Mouse (Mus musculus) forebrain, embryonic 13.5 days (tissue): ENCODE measurements around the gene 4931409K22Rik. TPM values are rescaled to one million over a fixed set of nuclear protein-coding genes. Genes with fewer than 3 reads are reported as not detected.
"Not testable (repeated sequence)": the region's sequence is repeated elsewhere in the genome, so short reads cannot be mapped to it uniquely, and the experiment has no call there.

Experiments used
- ATAC-seq: fragments of 200-750 bp; cut with Nextera tagmentation; 2 replicates; pipeline ENCODE4 v1.8.0; 2017
- H3K27ac ChIP-seq: fragments of 300-500 bp; sonication (generic); 2 replicates; pipeline ENCODE4 v1.5.1; 2015; ENCODE audit warnings: inconsistent platforms, mild to moderate bottlenecking, moderate library complexity
- H3K27me3 ChIP-seq: fragments of 300-500 bp; sonication (generic); 2 replicates; pipeline ENCODE4 v1.6.1; 2015; ENCODE audit warnings: mild to moderate bottlenecking, inconsistent platforms
- H3K36me3 ChIP-seq: fragments of 300-500 bp; sonication (generic); 2 replicates; pipeline ENCODE4 v1.6.1; 2015; ENCODE audit warnings: mild to moderate bottlenecking, inconsistent platforms; ENCODE audit not compliant: poor library complexity, severe bottlenecking
- H3K4me1 ChIP-seq: fragments of 300-500 bp; sonication (generic); 2 replicates; pipeline ENCODE4 v1.6.1; 2015; ENCODE audit warnings: inconsistent platforms
- H3K4me2 ChIP-seq: fragments of 300-500 bp; sonication (generic); 2 replicates; pipeline ENCODE4 v1.6.1; 2015; ENCODE audit warnings: inconsistent platforms, mild to moderate bottlenecking, moderate library complexity
- H3K4me3 ChIP-seq: fragments of 300-500 bp; sonication (generic); 2 replicates; pipeline ENCODE4 v1.5.1; 2015; ENCODE audit warnings: mild to moderate bottlenecking, inconsistent platforms
- H3K9ac ChIP-seq: fragments of 300-500 bp; sonication (generic); 2 replicates; pipeline ENCODE4 v1.6.1; 2015; ENCODE audit warnings: mild to moderate bottlenecking, inconsistent platforms
- H3K9me3 ChIP-seq: fragments of 300-500 bp; sonication (generic); replicated peaks from 2 replicates; pipeline ENCODE4 v1.6.1; 2016; ENCODE audit warnings: inconsistent platforms
- WGBS: fragments of 180-500 bp; shearing (Covaris S2); methylation state at CpG from one replicate; pipeline ENCODE4 v1.1.7; 2015; 5-methylcytosine and 5-hydroxymethylcytosine counted together
- polyA plus RNA-seq: library from polyadenylated mRNA; unstranded; fragments of >200 nt; fragmentation: Nextera tagmentation; extraction: Ambion mirVana; gene quantifications from 2 replicates; pipeline ENCODE4 v1.2.1, GENCODE M21; 2015

Gene 4931409K22Rik
- polyA plus RNA-seq, 1 experiment from 2014 or later: 0.62 TPM

- H3K27ac ChIP-seq, H3K9ac ChIP-seq, H3K4me3 ChIP-seq, H3K36me3 ChIP-seq, H3K27me3 ChIP-seq, H3K4me2 ChIP-seq, H3K9me3 ChIP-seq, ATAC-seq: not testable (repeated sequence)
- WGBS: 92% methylated on average over 7 of the region's 7 CpGs
- peaks cover 16% of the 10 kb centered on the region for H3K4me1 ChIP-seq
These were observed 1.3 kb downstream of the 4931409K22Rik start for GRCm38 (mm10) chr5:24555335-24555734.

- Histone ChIP-seq H3K4me1 (peaks cover 21% of the 10 kb centered on the region), H3K4me2 (no peak overlapping the region), H3K4me3 (no peak overlapping the region), H3K36me3 (no peaks in the 10 kb centered on the region), H3K9ac (no peak overlapping the region), H3K9me3 (no peaks in the 10 kb centered on the region), H3K27ac (no peak overlapping the region), H3K27me3 (no peaks in the 10 kb centered on the region)
- 81% methylated on average over 5 of the region's 5 CpGs for WGBS
- no peak for ATAC-seq
These were observed 2.9 kb downstream of the 4931409K22Rik start for GRCm38 (mm10) chr5:24553621-24554244.

GRCm38 (mm10) chr5:24551317-24551688 lies 5.3 kb downstream of the 4931409K22Rik start:
- 32% methylated on average over 2 of the region's 2 CpGs for WGBS
- peaks cover 21% of the 10 kb centered on the region for H3K4me1 ChIP-seq

GRCm38 (mm10) chr5:24550598-24551316 lies 5.9 kb downstream of the 4931409K22Rik start:
- peak overlapping the region; percentile 37 for H3K9ac ChIP-seq
- H3K27me3 ChIP-seq: no peaks in the 10 kb centered on the region
- peak overlapping the region; percentile 6; the same call in 1 of the 2 replicates for H3K4me3 ChIP-seq
- H3K27ac ChIP-seq: peak overlapping the region; percentile 76
- no peaks in the 10 kb centered on the region for H3K36me3 ChIP-seq
- peaks cover 21% of the 10 kb centered on the region for H3K4me1 ChIP-seq
- H3K9me3 ChIP-seq: no peaks in the 10 kb centered on the region
- peak; percentile 92 for ATAC-seq
- WGBS: 20% methylated on average over 26 of the region's 26 CpGs
- peak overlapping the region; percentile 53 for H3K4me2 ChIP-seq

More at GRCm38 (mm10) chr5:24551317-24551688, 5.3 kb downstream of the 4931409K22Rik start:
- no peaks in the 10 kb centered on the region for H3K9me3 ChIP-seq
- peak overlapping the region; percentile 76 for H3K27ac ChIP-seq
- H3K27me3 ChIP-seq: no peaks in the 10 kb centered on the region
- no peaks in the 10 kb centered on the region for H3K36me3 ChIP-seq
- H3K4me2 ChIP-seq: peak overlapping the region; percentile 53
- ATAC-seq: no peak
- H3K4me3 ChIP-seq: peak overlapping the region; percentile 6; the same call in 1 of the 2 replicates
- peak overlapping the region; percentile 37 for H3K9ac ChIP-seq

GRCm38 (mm10) chr5:24542643-24543042 lies 14.0 kb downstream of the 4931409K22Rik start:
- H3K4me1 ChIP-seq: peaks cover 11% of the 10 kb centered on the region
- no peaks in the 10 kb centered on the region for H3K36me3 ChIP-seq
- H3K9ac ChIP-seq: no peak overlapping the region
- ATAC-seq: no peak
- H3K9me3 ChIP-seq: no peaks in the 10 kb centered on the region
- WGBS: 79% methylated on average over 7 of the region's 7 CpGs
- H3K27ac ChIP-seq: no peak overlapping the region
- H3K27me3 ChIP-seq: 0 out of 2 replicates have a peak, but pooled peaks cover under 1% of the 10 kb centered on the region
- H3K4me2 ChIP-seq: no peak overlapping the region
- no peak overlapping the region for H3K4me3 ChIP-seq

GRCm38 (mm10) chr5:24541144-24541569 lies 15.5 kb downstream of the 4931409K22Rik start:
- no peak overlapping the region for H3K4me2 ChIP-seq
- 0 out of 2 replicates have a peak, but pooled peaks cover 3% of the 10 kb centered on the region for H3K27me3 ChIP-seq
- H3K36me3 ChIP-seq: no peaks in the 10 kb centered on the region
- ATAC-seq: no peak
- no peak overlapping the region for H3K27ac ChIP-seq
- H3K4me3 ChIP-seq: no peak overlapping the region
- no peaks in the 10 kb centered on the region for H3K9me3 ChIP-seq
- no peak overlapping the region for H3K9ac ChIP-seq
- 52% methylated on average over 6 of the region's 6 CpGs for WGBS
- peaks cover 23% of the 10 kb centered on the region for H3K4me1 ChIP-seq

- H3K9ac ChIP-seq: 0 out of 2 replicates have a peak within 1 kb of the TSS, but pooled peaks have one; percentile 5
- no peaks in the 10 kb centered on the region for H3K36me3 ChIP-seq
- no peak within 1 kb of the TSS for H3K4me2 ChIP-seq
- ATAC-seq: no peak
- 51% methylated on average over 14 of the region's 14 CpGs for WGBS
- H3K27ac ChIP-seq: no peak within 1 kb of the TSS
- 0 out of 2 replicates have a peak, but pooled peaks cover 3% of the 10 kb centered on the region for H3K27me3 ChIP-seq
- no peaks in the 10 kb centered on the region for H3K9me3 ChIP-seq
- no peak within 1 kb of the TSS for H3K4me3 ChIP-seq
- peaks cover 23% of the 10 kb centered on the region for H3K4me1 ChIP-seq
These were observed 16.0 kb downstream of the 4931409K22Rik start, which contains the start of gene Asb10 for GRCm38 (mm10) chr5:24540387-24541143. Asb10 (minus strand) TSS chr5:24540978.

- 81% methylated on average over 22 of the region's 22 CpGs for WGBS
- no peak overlapping the region for H3K4me3 ChIP-seq
- H3K4me2 ChIP-seq: no peak overlapping the region
- 0 out of 2 replicates have a peak, but pooled peaks cover 3% of the 10 kb centered on the region for H3K27me3 ChIP-seq
- no peak for ATAC-seq
- no peaks in the 10 kb centered on the region for H3K36me3 ChIP-seq
- H3K4me1 ChIP-seq: peaks cover 23% of the 10 kb centered on the region
- H3K9me3 ChIP-seq: no peaks in the 10 kb centered on the region
- H3K27ac ChIP-seq: no peak overlapping the region
- H3K9ac ChIP-seq: no peak overlapping the region
These were observed 16.9 kb downstream of the 4931409K22Rik start for GRCm38 (mm10) chr5:24539571-24540296.

GRCm38 (mm10) chr5:24537618-24538017 lies 19.0 kb downstream of the 4931409K22Rik start:
- Histone ChIP-seq H3K27ac (no peak overlapping the region), H3K9ac (no peak overlapping the region), H3K4me1 (peaks cover 23% of the 10 kb centered on the region), H3K4me3 (no peak overlapping the region), H3K27me3 (0 out of 2 replicates have a peak, but pooled peaks cover 10% of the 10 kb centered on the region), H3K36me3 (no peaks in the 10 kb centered on the region), H3K4me2 (no peak overlapping the region), H3K9me3 (no peaks in the 10 kb centered on the region)
- 70% methylated on average over 16 of the region's 16 CpGs for WGBS
- ATAC-seq: no peak

- ATAC-seq: no peak
- Histone ChIP-seq H3K27me3 (peaks cover 17% of the 10 kb centered on the region; the same call in 1 of the 2 replicates), H3K27ac (no peak overlapping the region), H3K4me2 (no peak overlapping the region), H3K9me3 (no peaks in the 10 kb centered on the region), H3K9ac (no peak overlapping the region), H3K36me3 (no peaks in the 10 kb centered on the region), H3K4me3 (no peak overlapping the region), H3K4me1 (peaks cover 23% of the 10 kb centered on the region)
- whole genome bisulfite sequencing: 45% methylated on average over 5 of the region's 5 CpGs
These were observed 20.1 kb downstream of the 4931409K22Rik start for GRCm38 (mm10) chr5:24536511-24536910.

GRCm38 (mm10) chr5:24535731-24536130 lies 20.9 kb downstream of the 4931409K22Rik start:
- Histone ChIP-seq H3K4me1 (peaks cover 18% of the 10 kb centered on the region), H3K9me3 (no peaks in the 10 kb centered on the region), H3K9ac (no peak overlapping the region), H3K27ac (no peak overlapping the region), H3K36me3 (no peaks in the 10 kb centered on the region), H3K4me3 (no peak overlapping the region), H3K4me2 (no peak overlapping the region), H3K27me3 (peaks cover 22% of the 10 kb centered on the region; the same call in 1 of the 2 replicates)
- WGBS: 74% methylated on average over 3 of the region's 3 CpGs
- no peak for ATAC-seq
